ENCODE assay signal across 18 mouse cellular contexts in the genomic region with DNA sequence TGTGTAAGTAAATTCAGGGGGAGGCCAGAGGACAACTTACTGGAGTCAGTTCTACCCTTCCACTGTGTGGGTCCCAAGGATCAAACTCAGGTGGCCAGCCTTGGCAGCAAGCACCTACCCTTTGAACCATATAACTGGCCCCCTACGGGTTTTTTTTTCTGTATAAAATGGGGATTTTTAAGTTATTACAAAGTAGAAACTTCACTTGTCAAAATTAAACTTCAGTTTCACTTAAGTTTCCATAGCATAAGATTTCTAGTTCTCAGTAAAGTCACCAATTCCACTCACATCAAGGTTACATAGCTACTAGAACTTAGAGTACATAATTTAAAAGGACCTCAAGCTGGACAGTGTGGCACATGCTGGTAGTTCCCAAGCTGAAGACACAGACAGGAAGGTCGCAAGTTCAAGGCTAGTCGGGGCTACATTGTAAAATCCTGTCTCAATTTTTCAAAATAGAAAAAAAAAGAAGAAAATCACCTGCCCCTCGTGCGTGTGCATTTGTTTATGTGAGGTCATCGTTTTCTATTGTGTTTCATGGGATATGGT. TPM values are rescaled to one million over a fixed set of nuclear protein-coding genes. Genes with fewer than 3 reads are reported as not detected.
"Had no signal": no experiment of that assay in that cellular context is flagged by ENCODE, and none has a peak within 500 bp of the region (broad histone marks: within the 10 kb centered on the region; RNA-seq: fewer than 3 reads in every experiment).

No protein-coding gene starts in this region.

- H3K4me3 ChIP-seq: neural tube, embryonic 13.5 days; neural tube, embryonic 15.5 days; stomach, embryonic 15.5 days had no signal

- DNase-seq: retina, postnatal 1 day; right cerebral cortex, adult 18-20 months; right cerebral cortex, postnatal 14 days; right cerebral cortex, postnatal 25 days; right cerebral cortex, postnatal 4 days; spleen, adult 18-20 months; thymus, adult 18-20 months; thymus, adult 2 months; thymus, postnatal 14 days; thymus, postnatal 25 days; thymus, postnatal 36 days; thymus, postnatal 4 days had no signal

- H3K4me2 ChIP-seq: neural tube, embryonic 13.5 days; neural tube, embryonic 15.5 days; stomach, embryonic 15.5 days had no signal

- H3K27me3 ChIP-seq: neural tube, embryonic 13.5 days; neural tube, embryonic 15.5 days; stomach, embryonic 15.5 days had no signal

- H3K36me3 ChIP-seq: neural tube, embryonic 13.5 days had no signal

- H3K9me3 ChIP-seq: neural tube, embryonic 13.5 days; neural tube, embryonic 15.5 days had no signal

- H3K27ac ChIP-seq: neural tube, embryonic 13.5 days; neural tube, embryonic 15.5 days; stomach, embryonic 15.5 days; stomach, postnatal 0 days had no signal

- H3K9ac ChIP-seq: neural tube, embryonic 13.5 days; neural tube, embryonic 15.5 days; stomach, embryonic 15.5 days had no signal

- H3K4me1 ChIP-seq: stomach, embryonic 15.5 days had no signal

RNA-seq across cellular contexts. Expression of a gene that starts 59.5 kb away (rescaled TPM):
- total RNA-seq: neutrophil, adult 5-6 weeks had no signal
- polyA plus RNA-seq: neural tube, embryonic 13.5 days; neural tube, embryonic 14.5 days had no signal
